Mouse (Mus musculus) heart, embryonic 11.5 days (tissue): Measurements from ENCODE around the gene Herpud2. TPM values are rescaled to one million over a fixed set of nuclear protein-coding genes. Genes with fewer than 3 reads are reported as not detected.

ENCODE experiments used
- ATAC-seq: fragments of 200-750 bp; cut with Nextera tagmentation; replicated peaks from 2 replicates; pipeline ENCODE4 v1.8.0; 2017; ENCODE audit warnings: moderate library complexity; ENCODE audit not compliant: insufficient number of reproducible peaks, low FRiP score, low TSS enrichment
- H3K27ac ChIP-seq: fragments of 300-500 bp; sonication (generic); 2 replicates; pipeline ENCODE4 v1.5.1; 2014; ENCODE audit warnings: mild to moderate bottlenecking, low read depth, low read length
- H3K27me3 ChIP-seq: fragments of 300-500 bp; sonication (generic); 2 replicates; pipeline ENCODE4 v1.6.1; 2014; ENCODE audit warnings: mild to moderate bottlenecking, low read length, mixed read lengths; ENCODE audit not compliant: control insufficient read depth, insufficient read depth
- H3K36me3 ChIP-seq: fragments of 300-500 bp; sonication (generic); 2 replicates; pipeline ENCODE4 v1.6.1; 2014; ENCODE audit warnings: mild to moderate bottlenecking, low read length, moderate library complexity, mixed read lengths; ENCODE audit not compliant: control insufficient read depth, insufficient read depth
- H3K4me1 ChIP-seq: fragments of 300-500 bp; sonication (generic); 2 replicates; pipeline ENCODE4 v1.6.1; 2014; ENCODE audit warnings: low read length; ENCODE audit not compliant: control insufficient read depth, insufficient read depth
- H3K4me2 ChIP-seq: fragments of 300-500 bp; sonication (generic); 2 replicates; pipeline ENCODE4 v1.6.1; 2014; ENCODE audit warnings: mild to moderate bottlenecking, moderate library complexity
- H3K4me3 ChIP-seq: fragments of 300-500 bp; sonication (generic); 2 replicates; pipeline ENCODE4 v1.5.1; 2014; ENCODE audit warnings: low read depth, low read length
- H3K9ac ChIP-seq: fragments of 300-500 bp; sonication (generic); 2 replicates; pipeline ENCODE4 v1.6.1; 2014; ENCODE audit warnings: mild to moderate bottlenecking, low read depth, low read length, moderate library complexity
- H3K9me3 ChIP-seq: fragments of 300-500 bp; sonication (generic); replicated peaks from 2 replicates; pipeline ENCODE4 v1.6.1; 2016; ENCODE audit warnings: low read length; ENCODE audit not compliant: control insufficient read depth
- WGBS: fragments of 180-500 bp; shearing (Covaris S2); extraction: QIAGEN DNeasy Blood & Tissue Kit; methylation state at CpG from one replicate; pipeline ENCODE4 v1.1.7; 2014; ENCODE audit not compliant: insufficient replicate concordance; 5-methylcytosine and 5-hydroxymethylcytosine counted together
- polyA plus RNA-seq: library from polyadenylated mRNA; unstranded; fragments of >200 nt; fragmentation: Nextera tagmentation; extraction: Ambion mirVana; gene quantifications from 2 replicates; pipeline ENCODE4 v1.2.1, GENCODE M21; 2014

Gene Herpud2
- polyA plus RNA-seq, 1 experiment from 2014 or later = 22.4 TPM

DNA sequence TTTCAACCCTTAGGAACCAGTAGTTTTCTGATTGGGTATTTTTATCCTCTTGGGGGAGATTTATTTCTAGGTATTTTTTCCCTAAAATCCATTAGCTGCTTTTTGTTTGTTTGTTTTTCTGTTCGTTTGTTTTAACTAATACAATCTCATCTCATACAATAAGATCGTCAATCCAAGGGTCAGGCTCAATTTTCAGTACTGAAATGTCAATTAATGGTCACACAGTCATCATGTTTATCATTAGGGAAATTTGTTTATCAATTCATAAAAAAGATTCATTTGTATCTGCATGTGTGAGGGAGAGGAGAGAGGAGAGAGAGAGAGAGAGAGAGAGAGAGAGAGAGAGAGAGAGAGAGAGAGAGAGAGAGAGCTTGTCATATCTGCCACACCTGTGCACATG, 62.5 kb downstream of the Herpud2 start, which contains the start of gene Gm10181:
Gene Gm10181, plus strand, starts transcription at position 301 of the 400 bp plus-strand sequence.
- no peak within 1 kb of the TSS for H3K27ac ChIP-seq
- no peak within 1 kb of the TSS for H3K4me2 ChIP-seq
- ATAC-seq = no peak
- no peaks in the 10 kb centered on the region for H3K27me3 ChIP-seq
- no peak within 1 kb of the TSS for H3K4me3 ChIP-seq
- H3K9ac ChIP-seq = no peak within 1 kb of the TSS
- H3K4me1 ChIP-seq = no peaks in the 10 kb centered on the region
- H3K9me3 ChIP-seq = no peaks in the 10 kb centered on the region
- no peaks in the 10 kb centered on the region for H3K36me3 ChIP-seq
- WGBS = 74% methylated on average over 2 of the region's 2 CpGs

DNA sequence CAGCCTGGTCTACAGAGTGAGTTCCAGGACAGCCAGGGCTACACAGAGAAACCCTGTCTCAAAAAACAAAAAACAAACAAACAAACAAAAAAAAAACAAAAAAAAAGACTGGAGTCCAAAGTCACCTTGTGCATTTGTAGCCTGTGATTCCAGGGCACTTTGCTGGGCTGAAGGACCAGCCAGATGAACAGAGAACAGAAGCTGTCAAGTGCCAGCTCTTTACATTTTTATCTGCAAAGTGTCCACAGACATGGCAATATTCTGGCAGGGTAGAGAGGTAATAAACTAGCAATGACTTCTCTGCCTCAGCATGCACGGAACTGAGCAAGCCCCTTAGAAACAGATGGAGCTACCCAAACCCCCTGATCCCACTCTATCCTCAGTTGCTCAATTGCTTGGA, 75.1 kb downstream of the Herpud2 start:
- H3K9me3 ChIP-seq = no peaks in the 10 kb centered on the region
- H3K27me3 ChIP-seq = no peaks in the 10 kb centered on the region
- peaks cover 19% of the 10 kb centered on the region for H3K4me1 ChIP-seq
- H3K36me3 ChIP-seq = no peaks in the 10 kb centered on the region
- peak overlapping the region; percentile 68; the same call in 1 of the 2 replicates for H3K27ac ChIP-seq
- H3K4me3 ChIP-seq = no peak overlapping the region
- H3K4me2 ChIP-seq = no peak overlapping the region
- WGBS = 66% methylated on average over 1 of the region's 1 CpGs
- ATAC-seq = 0 out of 2 replicates have a peak, but pooled peaks have one; percentile 13
- no peak overlapping the region for H3K9ac ChIP-seq

GRCm38 (mm10) chr9:25075977-25076376, 75.6 kb downstream of the Herpud2 start:
- H3K27ac ChIP-seq = peak overlapping the region; percentile 68
- peaks cover 19% of the 10 kb centered on the region for H3K4me1 ChIP-seq
- 24% methylated on average over 3 of the region's 3 CpGs for WGBS
- no peaks in the 10 kb centered on the region for H3K9me3 ChIP-seq
- no peaks in the 10 kb centered on the region for H3K27me3 ChIP-seq
- no peak overlapping the region for H3K4me2 ChIP-seq
- H3K9ac ChIP-seq = no peak overlapping the region
- no peak overlapping the region for H3K4me3 ChIP-seq
- no peaks in the 10 kb centered on the region for H3K36me3 ChIP-seq
- peak; percentile 47; the same call in 1 of the 2 replicates for ATAC-seq

GRCm38 (mm10) chr9:25072666-25073065, 79.0 kb downstream of the Herpud2 start:
- Histone ChIP-seq H3K9me3 (no peaks in the 10 kb centered on the region), H3K4me2 (no peak overlapping the region), H3K4me1 (peaks cover 19% of the 10 kb centered on the region), H3K36me3 (no peaks in the 10 kb centered on the region), H3K27ac (no peak overlapping the region), H3K9ac (no peak overlapping the region), H3K27me3 (no peaks in the 10 kb centered on the region), H3K4me3 (no peak overlapping the region)
- ATAC-seq = no peak
- WGBS = 76% methylated on average over 1 of the region's 1 CpGs

DNA sequence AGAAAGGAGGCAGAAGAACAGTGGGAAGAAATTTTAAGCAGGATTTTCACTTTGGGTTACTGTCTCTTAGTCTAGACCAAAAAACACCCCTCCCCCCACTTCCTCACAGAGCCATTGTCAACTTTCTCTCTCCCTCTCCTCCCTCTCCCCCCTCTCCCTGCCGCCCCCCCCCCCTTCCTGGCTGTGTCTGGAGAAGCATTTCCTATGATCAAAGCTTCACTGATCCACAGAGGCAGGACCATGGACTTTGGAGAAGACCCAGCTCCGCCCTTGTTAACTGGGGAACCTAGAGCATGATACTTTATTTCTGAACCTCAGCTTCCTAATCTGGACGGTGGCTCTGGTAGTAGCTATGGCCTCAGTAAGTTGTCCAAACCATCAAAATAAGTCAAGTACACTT, 92.9 kb downstream of the Herpud2 start:
- 44% methylated on average over 2 of the region's 3 CpGs for WGBS
- no peaks in the 10 kb centered on the region for H3K9me3 ChIP-seq
- H3K27ac ChIP-seq = no peak overlapping the region
- ATAC-seq = no peak
- no peaks in the 10 kb centered on the region for H3K36me3 ChIP-seq
- no peaks in the 10 kb centered on the region for H3K4me1 ChIP-seq
- no peak overlapping the region for H3K4me3 ChIP-seq
- no peak overlapping the region for H3K4me2 ChIP-seq
- no peaks in the 10 kb centered on the region for H3K27me3 ChIP-seq
- H3K9ac ChIP-seq = no peak overlapping the region

Other genes starting within 250 kb of the Herpud2 start
- not detected in 2 replicates for gene Gm10181, start 62.4 kb downstream of the Herpud2 start, polyA plus RNA-seq
- 284 and 324 TPM in 2 replicates for gene Sept7, start 100.6 kb upstream of the Herpud2 start, polyA plus RNA-seq